Mouse (Mus musculus): Measurements from ENCODE around the gene Zfp846. TPM values are rescaled to one million over a fixed set of nuclear protein-coding genes. Genes with fewer than 3 reads are reported as not detected.
"Not testable (repeated sequence)": the region's sequence is repeated elsewhere in the genome, so short reads cannot be mapped to it uniquely, and the experiment has no call there.

Zfp846 gene
- 18.9 and 20.2 TPM in 2 replicates for polyA plus RNA-seq (2016; fragmentation: Nextera tagmentation; extraction: Ambion mirVana)

DNA sequence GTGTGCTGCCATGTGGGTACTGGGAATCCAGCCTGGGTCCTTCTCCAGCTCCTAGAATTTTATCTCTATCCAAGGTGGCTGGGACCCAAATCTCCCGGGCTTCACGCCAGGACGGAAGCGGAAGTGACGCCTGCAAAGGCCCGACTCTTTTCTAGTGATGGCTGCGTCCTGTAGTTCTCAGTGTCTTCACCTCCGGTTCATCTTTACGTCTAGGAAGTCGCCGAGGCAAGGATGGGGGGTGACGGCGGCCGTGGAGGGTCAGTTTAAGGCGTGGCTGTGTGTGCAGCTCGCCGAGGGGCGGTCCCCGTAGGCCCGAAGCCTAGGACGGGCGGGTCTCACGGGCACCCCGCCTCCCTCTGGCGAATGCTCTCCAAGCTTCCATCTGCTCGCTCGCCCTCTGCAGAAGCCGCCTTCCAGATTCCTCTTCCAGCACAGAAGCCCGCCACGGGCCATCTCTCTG lies at the start of gene Zfp846:
Gene Zfp846 (plus strand): TSS at position 117 of the 460 bp plus-strand sequence.
- Histone ChIP-seq H3K4me1 (peaks cover 6% of the 10 kb centered on the region; the same call in 1 of the 2 replicates), H3K27ac (replicated peaks) (peak within 1 kb of the TSS; percentile 91), H3K4me3 (peak within 1 kb of the TSS; percentile 67), H3K9me3 (replicated peaks) (no peaks in the 10 kb centered on the region; the same call in 1 of the 2 replicates), H3K27me3 (ENCODE audit: low read depth, poor library complexity, severe bottlenecking) (peaks cover 21% of the 10 kb centered on the region), H3K36me3 (peaks cover 29% of the 10 kb centered on the region)
- peak; percentile 98 for DNase-seq (ENCODE audit: low spot score)
- WGBS = 1% methylated on average over 30 of the region's 30 CpGs

- 79% methylated on average over 8 of the region's 8 CpGs for WGBS
- DNase-seq (ENCODE audit: low spot score) = no peak
- Histone ChIP-seq H3K4me3 (no peak overlapping the region), H3K36me3 (no peaks in the 10 kb centered on the region), H3K27ac (replicated peaks) (no peak overlapping the region), H3K9me3 (replicated peaks) (no peaks in the 10 kb centered on the region), H3K4me1 (no peaks in the 10 kb centered on the region), H3K27me3 (ENCODE audit: low read depth, poor library complexity, severe bottlenecking) (no peaks in the 10 kb centered on the region)
These were observed 46.7 kb upstream of the Zfp846 start for GRCm38 (mm10) chr9:20534326-20534926.

- Histone ChIP-seq H3K9me3 (replicated peaks) (no peaks in the 10 kb centered on the region), H3K36me3 (no peaks in the 10 kb centered on the region), H3K27me3 (ENCODE audit: low read depth, poor library complexity, severe bottlenecking) (no peaks in the 10 kb centered on the region), H3K4me1 (no peaks in the 10 kb centered on the region), H3K27ac (replicated peaks) (no peak overlapping the region), H3K4me3 (no peak overlapping the region)
- 83% methylated on average over 2 of the region's 2 CpGs for WGBS
- no peak for DNase-seq (ENCODE audit: low spot score)
These were observed 44.5 kb upstream of the Zfp846 start for GRCm38 (mm10) chr9:20536598-20536997.

GRCm38 (mm10) chr9:20543496-20543895 lies 37.6 kb upstream of the Zfp846 start:
- WGBS = 33% methylated on average over 6 of the region's 6 CpGs
- H3K36me3 ChIP-seq = no peaks in the 10 kb centered on the region
- H3K27ac ChIP-seq (replicated peaks) = peak overlapping the region; percentile 95
- H3K4me3 ChIP-seq = 0 out of 2 replicates have a peak overlapping the region, but pooled peaks have one; percentile 6
- peaks cover 20% of the 10 kb centered on the region for H3K4me1 ChIP-seq
- H3K9me3 ChIP-seq (replicated peaks) = no peaks in the 10 kb centered on the region
- H3K27me3 ChIP-seq (ENCODE audit: low read depth, poor library complexity, severe bottlenecking) = peaks cover 16% of the 10 kb centered on the region; the same call in 1 of the 2 replicates
- DNase-seq (ENCODE audit: low spot score) = peak; percentile 12

DNA sequence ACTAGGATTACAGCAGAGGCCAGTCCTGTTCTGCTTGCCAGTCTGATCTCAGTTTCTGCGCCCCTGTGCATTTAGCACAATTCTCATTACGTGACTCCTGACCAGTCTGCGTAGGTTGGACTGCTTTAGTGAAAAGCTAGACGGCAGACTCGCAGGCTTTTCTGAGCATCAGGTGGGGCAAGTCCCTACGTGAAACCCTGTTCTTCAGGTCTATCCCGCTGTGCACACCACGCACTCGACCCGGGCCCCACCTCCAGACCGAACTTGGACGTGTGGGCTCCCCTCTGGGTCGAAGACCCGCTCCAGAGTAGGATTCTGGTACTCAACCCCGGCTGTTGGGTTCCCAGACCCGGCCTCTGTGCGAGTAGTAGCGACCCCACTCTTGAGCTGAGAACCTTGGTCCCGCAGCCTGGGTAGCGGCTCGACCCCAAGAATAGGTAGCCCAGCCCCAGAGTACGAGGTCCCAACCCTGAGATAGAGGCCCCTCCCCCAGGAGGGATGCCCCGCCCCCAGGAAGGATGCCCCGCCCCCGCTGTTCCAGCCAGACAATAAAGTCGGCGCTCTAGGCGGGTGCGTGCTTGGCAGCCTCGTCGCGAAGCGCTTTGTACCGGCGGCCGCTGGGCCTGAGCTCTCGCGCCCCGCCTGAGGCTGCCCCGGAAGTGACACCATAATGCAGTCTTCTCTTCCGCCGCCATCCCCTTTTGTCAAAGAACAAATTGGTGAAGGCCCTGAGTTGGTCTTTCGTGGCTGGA lies 36.8 kb upstream of the Zfp846 start:
- Histone ChIP-seq H3K4me1 (peaks cover 20% of the 10 kb centered on the region), H3K27me3 (ENCODE audit: low read depth, poor library complexity, severe bottlenecking) (peaks cover 16% of the 10 kb centered on the region; the same call in 1 of the 2 replicates), H3K36me3 (no peaks in the 10 kb centered on the region), H3K9me3 (replicated peaks) (no peaks in the 10 kb centered on the region), H3K27ac (replicated peaks) (peak overlapping the region; percentile 95), H3K4me3 (peak overlapping the region; percentile 59)
- 2% methylated on average over 43 of the region's 43 CpGs for WGBS
- peak; percentile 95 for DNase-seq (ENCODE audit: low spot score)

DNA sequence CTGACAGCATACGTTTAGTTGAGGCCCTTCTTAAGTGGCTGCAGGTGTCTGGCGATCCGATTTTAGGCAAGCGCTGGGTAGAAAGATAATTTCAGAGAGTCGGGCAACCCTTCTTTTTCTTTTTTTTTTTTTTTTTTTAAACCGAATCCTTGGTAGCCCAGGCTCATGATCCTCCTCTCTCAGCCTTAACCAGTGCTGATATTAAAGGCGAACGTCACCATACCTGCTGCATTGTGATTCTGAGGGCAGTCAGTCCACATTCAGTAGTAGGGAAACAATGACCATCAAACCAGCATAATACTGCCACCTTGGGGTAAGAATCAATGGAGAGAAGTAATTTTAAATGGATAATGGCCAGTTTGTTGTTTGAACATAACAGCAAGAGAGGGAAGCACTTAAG lies 35.9 kb upstream of the Zfp846 start:
- H3K27ac ChIP-seq (replicated peaks) = peak overlapping the region; percentile 95
- peaks cover 16% of the 10 kb centered on the region; the same call in 1 of the 2 replicates for H3K27me3 ChIP-seq (ENCODE audit: low read depth, poor library complexity, severe bottlenecking)
- H3K4me1 ChIP-seq = peaks cover 20% of the 10 kb centered on the region
- H3K4me3 ChIP-seq = peak overlapping the region; percentile 59
- H3K9me3 ChIP-seq (replicated peaks) = no peaks in the 10 kb centered on the region
- 22% methylated on average over 8 of the region's 8 CpGs for WGBS
- H3K36me3 ChIP-seq = no peaks in the 10 kb centered on the region
- no peak for DNase-seq (ENCODE audit: low spot score)

DNA sequence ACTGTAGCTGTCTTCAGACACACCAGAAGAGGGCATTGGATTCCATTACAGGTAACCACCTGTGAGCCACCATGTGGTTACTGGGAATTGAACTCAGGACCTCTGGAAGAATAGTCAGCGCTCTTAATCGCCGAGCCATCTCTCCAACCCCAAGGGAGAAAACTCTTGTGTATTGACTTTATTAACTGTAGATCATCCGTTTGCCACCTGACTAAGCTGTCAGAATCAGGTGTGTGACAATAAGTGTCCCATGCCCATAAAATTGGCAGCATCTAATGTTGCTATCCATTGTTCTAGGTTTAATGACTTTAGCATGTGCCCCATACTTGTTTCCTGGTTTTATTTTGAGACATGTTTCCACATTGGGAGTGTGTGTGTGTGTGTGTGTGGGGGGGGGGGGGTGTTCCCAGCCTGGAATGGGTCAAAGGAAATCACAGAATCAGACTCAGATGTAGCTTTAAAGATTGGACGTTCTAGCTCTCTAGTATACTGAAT lies 29.3 kb upstream of the Zfp846 start:
- Histone ChIP-seq H3K4me1 (no peaks in the 10 kb centered on the region), H3K27me3 (ENCODE audit: low read depth, poor library complexity, severe bottlenecking) (no peaks in the 10 kb centered on the region), H3K4me3 (no peak overlapping the region), H3K27ac (replicated peaks) (no peak overlapping the region), H3K9me3 (replicated peaks) (no peaks in the 10 kb centered on the region), H3K36me3 (no peaks in the 10 kb centered on the region)
- 59% methylated on average over 5 of the region's 5 CpGs for WGBS
- DNase-seq (ENCODE audit: low spot score) = no peak

DNA sequence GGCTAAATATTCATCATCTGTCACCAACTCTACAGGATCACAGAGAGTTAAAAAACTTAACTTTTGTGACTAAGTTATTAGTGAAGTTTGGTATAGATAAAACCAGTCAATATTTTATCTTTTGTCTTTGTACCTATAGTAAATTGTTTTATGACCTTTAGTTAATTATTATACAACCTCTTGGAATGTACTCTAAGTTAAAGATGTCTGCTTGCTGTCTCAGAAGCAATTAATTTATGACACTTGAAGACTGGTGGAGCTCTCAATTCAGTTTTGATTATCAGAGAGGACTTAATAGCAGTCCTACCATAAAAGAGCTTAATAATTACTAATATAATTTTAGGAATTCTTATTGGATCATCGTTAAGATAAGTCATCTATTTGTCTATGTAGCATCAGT lies 28.4 kb upstream of the Zfp846 start:
- H3K27me3 ChIP-seq (ENCODE audit: low read depth, poor library complexity, severe bottlenecking) = no peaks in the 10 kb centered on the region

DNA sequence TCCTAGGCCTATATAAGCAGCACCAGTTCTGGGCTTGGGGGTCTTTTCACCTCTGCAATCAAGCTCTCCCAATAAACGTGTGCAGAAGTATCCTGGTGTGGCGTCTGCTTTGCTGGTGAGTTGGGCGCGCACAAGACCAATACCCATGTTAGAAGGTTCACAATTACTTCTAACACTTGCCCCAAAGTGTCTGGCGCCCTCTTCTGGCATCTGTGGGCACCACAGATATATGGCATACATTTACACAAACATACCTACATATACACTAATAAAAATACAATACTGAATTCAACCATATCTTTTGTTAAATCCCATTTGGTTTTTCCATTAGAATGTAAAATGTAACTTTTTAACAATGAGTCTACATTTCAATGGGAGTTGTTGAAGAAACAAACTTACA lies 18.9 kb upstream of the Zfp846 start:
- H3K4me1 ChIP-seq = no peaks in the 10 kb centered on the region
- H3K9me3 ChIP-seq (replicated peaks) = no peaks in the 10 kb centered on the region
- no peaks in the 10 kb centered on the region for H3K27me3 ChIP-seq (ENCODE audit: low read depth, poor library complexity, severe bottlenecking)
- DNase-seq (ENCODE audit: low spot score) = no peak
- WGBS = 81% methylated on average over 5 of the region's 5 CpGs
- H3K36me3 ChIP-seq = no peaks in the 10 kb centered on the region
- no peak overlapping the region for H3K27ac ChIP-seq (replicated peaks)
- H3K4me3 ChIP-seq = no peak overlapping the region

More for the DNA sequence above, 28.4 kb upstream of the Zfp846 start:
- no peak overlapping the region for H3K27ac ChIP-seq (replicated peaks)
- H3K4me1 ChIP-seq = no peaks in the 10 kb centered on the region
- no peak overlapping the region for H3K4me3 ChIP-seq
- 76% methylated on average over 1 of the region's 1 CpGs for WGBS
- DNase-seq (ENCODE audit: low spot score) = no peak
- no peaks in the 10 kb centered on the region for H3K36me3 ChIP-seq
- H3K9me3 ChIP-seq (replicated peaks) = no peaks in the 10 kb centered on the region

DNA sequence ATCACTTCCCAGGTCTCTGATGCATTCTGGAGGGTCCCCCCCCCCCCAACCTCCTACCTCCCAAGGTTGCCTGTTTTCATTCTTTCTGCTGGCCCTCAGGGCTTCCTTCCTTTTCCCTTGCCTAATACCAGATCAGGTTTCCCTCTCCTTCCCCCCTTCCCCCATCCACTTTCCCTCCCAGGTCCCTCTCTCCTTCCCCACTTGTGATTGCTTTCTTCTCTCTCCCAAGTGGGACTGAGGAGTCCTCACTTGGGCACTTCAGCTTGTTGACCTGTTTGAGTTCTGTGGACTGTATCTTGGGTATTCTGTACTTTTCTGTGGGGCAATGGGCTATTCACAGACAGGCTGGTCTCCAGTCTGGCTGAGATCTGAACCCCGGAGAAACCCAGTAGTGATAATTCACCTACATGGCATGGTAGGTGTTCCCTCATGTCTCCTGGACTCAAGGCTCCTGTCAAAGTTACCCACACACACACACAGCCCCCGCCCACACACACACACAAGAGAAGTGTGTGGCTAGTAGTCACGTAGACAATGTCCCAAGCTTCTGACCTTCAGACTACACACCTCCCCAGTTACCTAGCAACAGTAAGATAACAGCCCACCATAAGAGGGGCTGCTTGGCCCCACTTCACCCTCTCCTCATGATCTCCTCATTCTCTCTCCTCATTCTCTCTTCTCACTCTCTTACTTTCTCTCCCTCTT lies 15.6 kb upstream of the Zfp846 start:
- not testable (repeated sequence) for H3K36me3 ChIP-seq; H3K4me3 ChIP-seq; DNase-seq (ENCODE audit: low spot score); H3K27me3 ChIP-seq (ENCODE audit: low read depth, poor library complexity, severe bottlenecking); H3K27ac ChIP-seq (replicated peaks); H3K9me3 ChIP-seq (replicated peaks); H3K4me1 ChIP-seq
- 81% methylated on average over 3 of the region's 3 CpGs for WGBS

- no peak overlapping the region for H3K4me3 ChIP-seq
- peaks cover 3% of the 10 kb centered on the region; the same call in 1 of the 2 replicates for H3K27me3 ChIP-seq (ENCODE audit: low read depth, poor library complexity, severe bottlenecking)
- no peaks in the 10 kb centered on the region for H3K4me1 ChIP-seq
- no peak overlapping the region for H3K27ac ChIP-seq (replicated peaks)
- DNase-seq (ENCODE audit: low spot score) = no peak
- no peaks in the 10 kb centered on the region; the same call in 1 of the 2 replicates for H3K9me3 ChIP-seq (replicated peaks)
- H3K36me3 ChIP-seq = no peaks in the 10 kb centered on the region
These were observed 10.0 kb upstream of the Zfp846 start for GRCm38 (mm10) chr9:20571060-20571459.

GRCm38 (mm10) chr9:20576591-20576990 lies 4.5 kb upstream of the Zfp846 start:
- H3K9me3 ChIP-seq (replicated peaks) = no peaks in the 10 kb centered on the region; the same call in 1 of the 2 replicates
- H3K27me3 ChIP-seq (ENCODE audit: low read depth, poor library complexity, severe bottlenecking) = peaks cover 25% of the 10 kb centered on the region
- H3K4me1 ChIP-seq = peaks cover 3% of the 10 kb centered on the region; the same call in 1 of the 2 replicates
- no peak for DNase-seq (ENCODE audit: low spot score)
- H3K36me3 ChIP-seq = no peaks in the 10 kb centered on the region
- H3K4me3 ChIP-seq = no peak overlapping the region
- WGBS = 84% methylated on average over 2 of the region's 2 CpGs
- H3K27ac ChIP-seq (replicated peaks) = no peak overlapping the region
